Mouse (Mus musculus) embryonic fibroblast, embryonic 13.5 days (primary cell): Measurements from ENCODE around the gene Dab2ip.

Experiments used
- CTCF ChIP-seq: IDR thresholded peaks from 2 replicates; pipeline ENCODE4 v1.5.1; 2011; ENCODE audit warnings: mild to moderate bottlenecking, control low read depth, low read length, moderate library complexity, borderline replicate concordance; ENCODE audit not compliant: insufficient read depth
- POLR2A ChIP-seq: IDR thresholded peaks from 2 replicates; pipeline ENCODE4 v1.6.1; 2011; ENCODE audit warnings: low read depth, mild to moderate bottlenecking, control low read depth, low read length, moderate library complexity

- TF ChIP-seq CTCF (no peak), POLR2A (no peak)
These were observed 171.3 kb downstream of the Dab2ip start for GRCm38 (mm10) chr2:35729077-35730065.
